ENCODE assay signal across 20 mouse cellular contexts in the genomic region with DNA sequence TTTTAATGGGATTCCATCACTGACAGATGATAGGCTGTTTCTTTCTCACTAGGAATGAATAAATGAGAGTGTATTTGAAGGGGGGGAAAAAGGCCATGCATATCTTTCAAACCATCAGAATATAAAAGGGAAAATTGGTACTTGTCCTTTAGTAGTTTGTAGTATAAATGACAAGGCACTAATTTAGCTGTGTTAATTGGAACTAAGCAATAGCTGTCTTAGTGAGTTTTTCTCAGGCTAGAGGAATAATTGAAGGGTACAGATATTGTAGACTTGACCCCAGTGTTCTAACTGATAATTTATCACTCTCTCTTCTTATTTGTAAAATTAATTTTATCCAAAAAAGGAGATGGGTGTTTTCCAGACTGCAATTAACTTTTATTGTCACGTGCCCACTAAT.
"Had no signal": no experiment of that assay in that cellular context is flagged by ENCODE, and none has a peak within 500 bp of the region (broad histone marks: within the 10 kb centered on the region; RNA-seq: fewer than 3 reads in every experiment).

No protein-coding gene starts in this region.

- H3K4me1 ChIP-seq: midbrain, embryonic 10.5 days; midbrain, embryonic 12.5 days; neural tube, embryonic 13.5 days; neural tube, embryonic 15.5 days; stomach, embryonic 15.5 days had no signal

- H3K4me2 ChIP-seq: lung, embryonic 14.5 days; midbrain, embryonic 12.5 days; neural tube, embryonic 13.5 days; neural tube, embryonic 15.5 days; stomach, embryonic 15.5 days had no signal

- H3K4me3 ChIP-seq: midbrain, embryonic 10.5 days; midbrain, embryonic 12.5 days; myocyte; neural tube, embryonic 13.5 days; neural tube, embryonic 15.5 days; stomach, embryonic 15.5 days had no signal

- DNase-seq: lung, adult 18-20 months; lung, embryonic 14.5 days; lung, postnatal 10 days; lung, postnatal 4 days; midbrain, embryonic 14.5 days; retina, postnatal 1 day; right cerebral cortex, adult 18-20 months; right cerebral cortex, postnatal 25 days; right cerebral cortex, postnatal 4 days; spleen, adult 18-20 months; thymus, adult 2 months; thymus, postnatal 25 days; thymus, postnatal 4 days had no signal

- H3K9ac ChIP-seq: lung, embryonic 14.5 days; midbrain, embryonic 12.5 days; neural tube, embryonic 13.5 days; neural tube, embryonic 15.5 days; stomach, embryonic 15.5 days had no signal

- H3K9me3 ChIP-seq: midbrain, embryonic 10.5 days; midbrain, embryonic 12.5 days; neural tube, embryonic 13.5 days; neural tube, embryonic 15.5 days; stomach, embryonic 15.5 days had no signal

- H3K36me3 ChIP-seq: midbrain, embryonic 10.5 days; midbrain, embryonic 12.5 days; neural tube, embryonic 13.5 days; neural tube, embryonic 15.5 days; stomach, embryonic 15.5 days had no signal

- H3K27me3 ChIP-seq: midbrain, embryonic 12.5 days; neural tube, embryonic 13.5 days; neural tube, embryonic 15.5 days; stomach, embryonic 15.5 days had no signal

- H3K27ac ChIP-seq: midbrain, embryonic 10.5 days; midbrain, embryonic 12.5 days; neural tube, embryonic 13.5 days; neural tube, embryonic 15.5 days; stomach, embryonic 15.5 days; stomach, postnatal 0 days had no signal
